Mouse (Mus musculus) bone marrow macrophage, adult 2 months (primary cell): ENCODE data around the gene Lcor.

ENCODE experiments used
- CTCF ChIP-seq: IDR thresholded peaks from 2 replicates; pipeline ENCODE4 v1.5.1; 2012; ENCODE audit warnings: low read depth, mild to moderate bottlenecking, low read length, moderate library complexity
- POLR2A ChIP-seq: IDR thresholded peaks from 2 replicates; pipeline ENCODE4 v1.6.1; 2012; ENCODE audit warnings: mild to moderate bottlenecking, low read depth, low read length, borderline replicate concordance

GRCm38 (mm10) chr19:41557491-41557890 lies 75.1 kb downstream of the Lcor start:
- TF ChIP-seq CTCF: no peak
- TF ChIP-seq POLR2A: no peak
